Mouse (Mus musculus) olfactory bulb, adult 2 months (tissue): ENCODE measurements at regions not wholly inside any gene's neighbourhood (a gene's known extent, or its start where the extent isn't known, plus 50 kb on each side); places are given as distances from the start of the nearest gene placed in this dataset.

Experiments
- CTCF ChIP-seq: fragments of 200-500 bp; IDR thresholded peaks from 2 replicates; pipeline ENCODE4 v1.5.1; 2012; ENCODE audit warnings: low read depth, mild to moderate bottlenecking, low read length, moderate library complexity; ENCODE audit not compliant: insufficient read depth
- POLR2A ChIP-seq: fragments of 200-500 bp; IDR thresholded peaks from 2 replicates; pipeline ENCODE4 v1.6.1; 2012; ENCODE audit warnings: mild to moderate bottlenecking, low read depth, low read length, moderate library complexity; ENCODE audit not compliant: insufficient read depth

- no peak for TF ChIP-seq CTCF
- no peak for TF ChIP-seq POLR2A
Measured at GRCm38 (mm10) chr9:120798901-120799300, 130.1 kb upstream of the Ctnnb1 start.
